Mouse (Mus musculus): ENCODE data around the gene Scnm1.

DNA sequence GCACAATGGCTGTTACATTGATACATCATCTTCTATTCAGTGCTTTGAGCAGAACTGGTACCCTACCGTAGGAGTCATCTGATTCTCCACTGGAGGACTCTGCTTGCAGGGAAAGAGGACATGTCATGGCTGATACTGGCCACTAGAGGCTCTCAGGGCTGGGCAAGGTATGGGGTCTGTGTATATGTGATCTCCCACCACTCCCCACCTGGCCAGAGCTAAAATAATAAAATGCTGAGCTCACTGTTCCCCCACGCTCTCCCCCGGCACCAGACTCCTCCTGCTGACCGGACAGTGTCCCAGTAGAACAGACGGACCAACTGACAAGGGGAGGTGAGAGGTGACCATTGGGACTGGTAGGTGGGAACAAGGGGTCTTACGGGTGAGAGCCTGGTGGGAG is 9.6 kb downstream of the Scnm1 start, which contains the start of gene Tmod4:
- no peak for TF ChIP-seq MYOD1 (IDR thresholded peaks at IDR 0.05; ENCODE audit: control insufficient read depth in 1 of 3, insufficient read length in 2 of 3, low read depth in 2 of 3)
- TF ChIP-seq MAX (IDR thresholded peaks at IDR 0.05; ENCODE audit: low read depth): no peak
- no peak for TF ChIP-seq POLR2A (IDR thresholded peaks at IDR 0.05; ENCODE audit: insufficient read length, low read depth)
- no peak for TF ChIP-seq MYOG (IDR thresholded peaks at IDR 0.05; ENCODE audit: control insufficient read depth in 1 of 3, insufficient read depth in 1 of 3, insufficient read length in 2 of 3, low read depth in 2 of 3)
- TF ChIP-seq SRF (IDR thresholded peaks at IDR 0.05; ENCODE audit: control insufficient read depth, insufficient read length, low read depth): no peak
- TF ChIP-seq REST (IDR thresholded peaks at IDR 0.05; ENCODE audit: insufficient read depth, insufficient read length): no peak
- TF ChIP-seq TCF12 (IDR thresholded peaks at IDR 0.05; ENCODE audit: insufficient read depth, poor library complexity, severe bottlenecking): no peak
- no peak for TF ChIP-seq E2F4 (IDR thresholded peaks at IDR 0.05; ENCODE audit: insufficient read depth)
- TF ChIP-seq CEBPB (IDR thresholded peaks at IDR 0.05; ENCODE audit: insufficient read depth, poor library complexity, severe bottlenecking): no peak

All from myocyte (in vitro differentiated cells).